Mouse (Mus musculus): ENCODE results near the gene Srebf1.

The Srebf1 gene

DNA sequence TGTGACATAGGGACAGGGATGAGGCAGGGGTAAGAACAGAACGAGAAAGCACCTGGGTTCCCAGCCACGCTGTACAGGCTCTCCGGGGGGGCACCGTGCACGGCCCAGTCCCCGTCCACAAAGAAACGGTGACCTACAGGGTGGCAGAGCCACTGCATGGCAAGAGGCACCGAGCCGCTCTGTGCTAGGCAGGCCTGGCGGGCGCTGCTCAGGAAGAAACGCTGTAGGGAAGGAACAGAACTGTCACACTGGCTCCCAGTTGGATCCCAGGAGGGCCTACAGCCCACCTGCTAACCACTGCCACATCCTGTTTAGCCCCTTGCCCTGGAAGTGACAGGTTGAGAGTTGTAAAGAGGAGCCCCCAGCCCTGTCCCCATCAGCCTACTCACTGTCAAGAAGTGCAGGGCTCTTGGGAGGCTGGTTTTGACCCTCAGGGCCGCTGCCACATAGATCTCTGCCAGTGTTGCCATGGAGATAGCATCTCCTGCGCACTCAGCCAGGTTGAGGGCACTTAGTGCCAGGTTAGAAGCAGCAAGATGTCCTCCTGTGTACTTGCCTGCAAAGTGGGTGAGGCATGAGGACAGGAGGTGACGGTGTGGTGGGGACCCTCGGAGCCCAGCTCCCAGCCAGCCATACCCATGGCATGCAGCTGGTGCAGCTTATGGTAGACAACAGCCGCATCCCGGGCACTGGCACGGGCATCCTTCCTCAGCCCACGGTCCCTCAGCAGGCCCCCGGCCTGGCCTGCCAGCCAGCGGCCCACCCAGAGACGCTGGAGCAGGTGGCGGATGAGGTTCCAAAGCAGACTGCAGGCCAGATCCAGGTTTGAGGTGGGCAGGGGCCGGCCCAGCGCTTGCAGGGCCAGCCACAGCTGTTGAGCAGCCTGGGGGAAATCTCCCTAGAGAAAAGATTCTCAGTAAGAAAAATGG lies 19.4 kb downstream of the Srebf1 start:
- DNase-seq: no peak

DNA sequence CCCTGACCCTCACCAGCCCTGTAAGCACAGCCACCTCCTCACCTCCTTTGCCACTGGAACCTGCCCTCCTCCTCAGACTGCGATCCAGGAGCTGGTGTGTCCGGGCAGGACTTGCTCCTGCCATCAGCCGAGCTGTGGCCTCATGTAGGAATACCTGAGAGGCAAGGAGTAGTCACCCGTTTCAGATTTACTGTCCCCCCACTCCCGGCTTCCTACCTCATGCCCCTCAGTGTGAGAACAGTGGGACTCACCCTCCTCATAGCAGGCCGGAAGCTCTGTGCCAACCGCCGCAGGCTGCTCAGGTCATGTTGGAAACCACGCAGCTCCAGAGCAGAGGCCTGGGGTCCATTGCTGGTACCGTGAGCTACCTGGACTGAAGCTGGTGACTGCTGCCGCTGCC lies 22.0 kb downstream of the Srebf1 start:
- DNase-seq: no peak

DNA sequence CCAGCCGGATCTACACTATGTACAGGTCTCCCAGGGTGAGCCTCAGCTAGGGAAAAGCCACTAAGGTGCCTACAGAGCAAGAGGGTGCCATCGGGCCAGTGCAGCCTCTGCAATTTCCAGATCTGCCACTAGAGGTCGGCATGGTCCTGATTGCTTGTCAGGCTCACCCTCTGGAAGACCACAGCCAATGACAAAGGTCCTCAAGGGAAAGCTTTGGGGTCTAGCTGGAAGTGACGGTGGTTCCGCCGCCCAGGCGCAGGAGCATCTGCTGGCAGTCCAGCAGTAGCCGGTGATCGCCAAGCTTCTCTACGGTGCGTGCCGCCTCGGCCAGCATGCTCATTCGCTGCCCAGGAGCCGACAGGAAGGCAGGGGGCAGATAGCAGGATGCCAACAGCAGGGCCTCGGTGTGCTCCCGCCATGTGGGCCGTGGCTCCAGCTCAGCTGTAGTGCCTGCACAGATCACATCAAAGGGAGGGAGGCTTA lies 22.6 kb downstream of the Srebf1 start:
- DNase-seq: peak; percentile 91

DNA sequence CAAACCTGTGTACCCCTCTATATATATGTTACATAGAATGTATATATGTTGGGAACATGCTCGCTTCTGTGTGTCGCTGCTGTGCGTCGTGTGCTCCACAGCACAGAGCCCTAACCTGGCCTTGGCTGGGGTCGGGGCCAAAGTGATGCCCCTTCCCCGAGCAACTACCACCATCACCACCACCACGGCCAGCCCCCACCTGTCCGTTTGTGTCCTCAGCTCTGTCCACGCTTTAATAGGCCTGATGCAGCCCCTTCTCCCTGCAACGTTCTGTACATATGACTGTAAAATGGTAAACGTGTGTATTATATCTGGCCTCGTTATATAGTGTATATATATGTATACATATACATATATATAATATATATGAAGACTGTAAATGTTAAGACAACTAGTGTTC lies 23.7 kb downstream of the Srebf1 start:
- DNase-seq: no peak

DNA sequence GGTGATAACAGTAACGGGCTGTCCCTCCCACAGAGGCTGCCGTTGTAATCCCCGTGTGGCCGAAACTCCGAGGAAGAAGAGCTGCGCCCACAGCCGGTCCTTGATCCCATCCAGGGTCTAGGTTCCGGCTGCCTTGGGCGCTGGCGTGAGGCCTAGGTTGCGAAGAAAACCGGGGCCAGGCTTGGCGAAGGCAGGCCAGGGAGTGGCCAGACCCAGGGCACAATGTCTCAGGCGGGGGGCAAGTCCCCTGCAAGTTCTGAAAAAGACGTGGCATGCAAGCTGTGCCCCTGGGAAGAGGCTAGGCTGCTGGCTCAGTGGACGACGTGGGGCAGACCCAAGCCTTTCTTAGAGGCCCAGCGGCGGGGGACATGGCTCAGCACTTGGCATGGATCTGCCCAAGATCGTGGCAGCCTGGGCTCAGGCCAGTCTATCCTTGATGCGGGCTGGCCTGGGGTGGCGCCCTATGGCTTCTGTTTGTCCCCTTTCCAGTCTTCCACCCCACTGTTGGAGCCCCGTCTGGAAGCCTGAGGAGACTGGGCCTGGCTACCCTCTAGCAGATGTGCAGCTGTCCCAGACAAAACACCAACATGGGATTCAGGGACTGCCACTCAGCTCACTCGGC lies 24.3 kb downstream of the Srebf1 start:
- no peak for DNase-seq

DNA sequence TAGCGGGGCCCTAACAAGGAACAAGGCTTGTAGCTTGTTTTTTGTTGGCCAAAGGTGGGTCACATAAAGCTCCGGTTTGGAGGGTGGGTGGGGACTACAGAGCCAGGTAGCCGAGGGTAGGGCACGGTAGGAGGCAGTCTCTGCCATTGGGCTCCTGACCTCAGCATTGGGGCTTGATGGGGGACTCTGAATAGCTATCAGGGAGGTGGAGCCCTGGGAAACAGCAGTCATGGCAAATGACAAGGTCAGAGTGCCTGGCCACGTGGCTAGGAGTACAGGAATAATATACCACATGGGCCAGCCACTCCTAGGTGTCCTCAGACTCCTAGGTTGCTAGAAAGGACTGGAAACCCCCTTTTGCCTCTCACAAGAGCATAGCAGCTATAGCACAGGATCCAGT lies 26.0 kb downstream of the Srebf1 start:
- no peak for DNase-seq

DNA sequence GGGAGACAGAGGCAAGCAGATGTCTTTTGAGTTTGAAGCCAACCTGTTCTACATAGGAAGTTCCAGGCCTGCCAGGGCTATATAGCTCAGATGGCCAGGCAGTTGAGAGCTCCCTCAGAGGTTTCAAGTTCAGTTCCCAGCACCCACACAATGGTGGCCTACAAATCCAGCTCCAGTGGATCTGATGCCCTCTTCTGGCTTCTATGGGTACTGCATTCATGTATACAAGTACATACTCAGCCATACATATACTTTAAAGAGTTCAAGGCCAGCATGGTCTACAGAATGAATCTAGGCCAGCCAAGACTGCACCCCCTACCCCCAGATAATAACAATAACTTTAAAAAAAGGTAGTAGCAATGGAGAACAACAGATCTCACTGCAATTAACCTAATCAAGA lies 27.3 kb downstream of the Srebf1 start:
- no peak for DNase-seq

DNA sequence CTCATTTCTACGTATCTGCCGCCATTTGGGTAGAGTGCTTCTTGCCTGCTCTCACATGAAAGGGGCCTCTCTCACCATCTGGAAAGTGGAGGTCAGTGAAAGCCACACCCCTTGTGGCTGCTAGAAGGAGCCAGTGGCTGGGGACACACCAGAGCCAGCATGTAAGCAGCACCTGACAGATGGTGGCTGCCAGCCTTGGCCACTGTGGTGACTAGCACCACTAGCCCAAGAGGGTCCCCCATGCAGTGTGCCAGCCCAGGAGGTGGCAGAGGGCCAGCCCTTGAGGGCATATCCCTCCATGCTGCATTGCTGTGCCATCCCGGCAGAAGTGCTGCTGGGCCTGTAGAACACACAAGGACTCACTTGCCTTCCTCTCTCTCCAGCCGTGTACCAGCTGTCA lies 28.8 kb downstream of the Srebf1 start:
- DNase-seq: no peak

DNA sequence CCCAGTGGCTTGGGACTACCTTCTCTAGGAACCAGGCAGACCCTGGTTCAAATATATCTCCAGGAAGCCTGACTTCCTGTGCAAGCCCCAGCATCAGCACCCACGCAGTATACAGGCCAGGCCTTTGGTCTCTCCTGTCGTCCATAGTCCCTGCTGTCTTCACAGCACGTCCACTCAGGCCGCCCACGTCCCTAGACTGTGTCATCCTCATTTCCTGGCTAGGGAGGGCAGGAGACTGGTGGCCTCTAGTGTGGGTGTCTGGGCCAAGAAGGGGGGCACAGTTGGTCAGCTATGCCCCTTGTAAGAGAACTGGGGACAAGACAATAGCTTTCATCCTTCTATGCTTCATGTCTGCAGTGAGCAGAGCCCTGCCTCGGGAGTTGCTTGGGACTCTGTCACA lies 29.8 kb downstream of the Srebf1 start:
- DNase-seq: no peak

DNA sequence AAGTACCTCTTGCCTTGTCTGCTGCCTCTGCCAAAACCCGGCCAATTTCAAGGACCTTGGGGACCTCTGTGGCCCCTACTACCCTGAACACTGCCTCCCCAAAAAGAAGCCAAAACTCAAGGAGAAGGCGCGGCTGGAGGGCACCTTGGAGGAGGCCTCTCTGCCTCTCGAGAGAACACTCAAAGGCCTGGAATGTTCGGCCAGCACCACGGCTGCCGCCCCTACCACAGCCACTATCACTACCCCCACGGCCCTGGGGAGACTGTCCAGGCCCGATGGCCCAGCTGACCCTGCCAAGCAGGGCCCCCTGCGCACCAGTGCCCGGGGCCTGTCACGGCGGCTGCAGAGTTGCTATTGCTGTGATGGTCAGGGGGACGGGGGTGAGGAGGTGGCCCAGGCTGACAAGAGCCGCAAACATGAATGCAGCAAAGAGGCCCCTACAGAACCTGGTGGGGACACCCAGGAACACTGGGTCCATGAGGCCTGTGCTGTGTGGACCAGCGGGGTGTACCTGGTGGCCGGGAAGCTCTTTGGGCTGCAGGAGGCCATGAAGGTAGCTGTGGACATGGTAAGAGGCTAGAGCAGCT lies 32.2 kb downstream of the Srebf1 start:
- DNase-seq: no peak

DNA sequence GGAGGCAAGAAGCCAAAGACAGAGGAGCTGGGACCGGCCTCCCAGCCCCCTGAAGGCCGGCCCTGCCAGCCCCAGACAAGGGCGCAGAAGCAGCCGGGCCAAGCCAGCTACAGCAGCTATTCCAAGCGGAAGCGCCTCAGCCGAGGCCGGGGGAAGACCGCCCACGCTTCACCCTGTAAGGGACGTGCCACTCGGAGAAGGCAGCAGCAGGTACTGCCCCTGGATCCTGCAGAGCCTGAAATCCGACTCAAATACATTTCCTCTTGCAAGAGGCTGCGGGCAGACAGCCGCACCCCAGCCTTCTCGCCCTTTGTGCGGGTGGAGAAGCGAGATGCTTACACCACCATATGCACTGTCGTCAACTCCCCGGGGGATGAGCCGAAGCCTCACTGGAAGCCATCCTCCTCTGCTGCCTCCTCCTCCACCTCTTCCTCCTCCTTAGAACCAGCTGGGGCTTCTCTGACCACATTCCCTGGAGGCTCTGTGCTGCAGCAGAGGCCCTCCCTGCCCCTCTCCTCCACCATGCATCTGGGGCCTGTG lies 32.8 kb downstream of the Srebf1 start:
- no peak for DNase-seq

DNA sequence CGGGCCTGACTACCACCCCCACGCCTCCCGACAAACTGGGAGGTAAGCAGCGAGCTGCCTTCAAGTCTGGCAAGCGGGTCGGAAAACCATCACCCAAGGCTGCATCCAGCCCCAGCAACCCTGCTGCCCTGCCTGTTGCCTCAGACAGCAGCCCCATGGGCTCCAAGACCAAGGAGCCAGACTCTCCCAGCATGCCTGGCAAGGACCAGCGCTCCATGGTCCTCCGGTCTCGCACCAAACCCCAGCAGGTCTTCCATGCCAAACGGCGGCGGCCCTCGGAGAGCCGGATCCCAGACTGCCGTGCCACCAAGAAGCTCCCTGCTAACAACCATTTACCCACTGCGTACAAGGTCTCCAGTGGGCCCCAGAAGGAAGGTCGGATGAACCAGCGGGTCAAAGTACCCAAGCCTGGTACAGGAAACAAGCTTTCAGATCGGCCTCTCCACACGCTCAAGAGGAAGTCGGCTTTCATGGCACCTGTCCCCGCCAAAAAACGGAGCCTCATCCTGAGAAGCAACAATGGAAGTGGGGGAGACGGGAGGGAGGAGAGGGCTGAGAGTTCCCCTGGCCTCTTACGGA lies 34.0 kb downstream of the Srebf1 start:
- no peak for DNase-seq

DNA sequence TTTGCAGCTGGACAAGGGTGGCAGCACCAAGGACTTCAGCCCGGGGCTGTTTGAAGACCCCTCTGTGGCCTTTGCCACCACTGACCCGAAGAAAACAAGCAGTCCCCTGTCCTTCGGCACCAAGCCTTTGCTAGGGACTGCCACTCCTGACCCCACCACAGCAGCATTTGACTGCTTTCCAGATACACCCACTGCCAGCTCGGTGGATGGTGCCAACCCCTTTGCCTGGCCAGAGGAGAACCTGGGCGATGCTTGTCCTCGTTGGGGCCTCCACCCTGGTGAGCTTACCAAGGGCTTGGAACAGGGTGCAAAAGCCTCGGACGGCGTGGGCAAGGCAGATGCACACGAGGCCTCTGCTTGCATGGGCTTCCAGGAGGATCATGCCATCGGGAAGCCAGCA lies 35.3 kb downstream of the Srebf1 start:
- no peak for DNase-seq

DNA sequence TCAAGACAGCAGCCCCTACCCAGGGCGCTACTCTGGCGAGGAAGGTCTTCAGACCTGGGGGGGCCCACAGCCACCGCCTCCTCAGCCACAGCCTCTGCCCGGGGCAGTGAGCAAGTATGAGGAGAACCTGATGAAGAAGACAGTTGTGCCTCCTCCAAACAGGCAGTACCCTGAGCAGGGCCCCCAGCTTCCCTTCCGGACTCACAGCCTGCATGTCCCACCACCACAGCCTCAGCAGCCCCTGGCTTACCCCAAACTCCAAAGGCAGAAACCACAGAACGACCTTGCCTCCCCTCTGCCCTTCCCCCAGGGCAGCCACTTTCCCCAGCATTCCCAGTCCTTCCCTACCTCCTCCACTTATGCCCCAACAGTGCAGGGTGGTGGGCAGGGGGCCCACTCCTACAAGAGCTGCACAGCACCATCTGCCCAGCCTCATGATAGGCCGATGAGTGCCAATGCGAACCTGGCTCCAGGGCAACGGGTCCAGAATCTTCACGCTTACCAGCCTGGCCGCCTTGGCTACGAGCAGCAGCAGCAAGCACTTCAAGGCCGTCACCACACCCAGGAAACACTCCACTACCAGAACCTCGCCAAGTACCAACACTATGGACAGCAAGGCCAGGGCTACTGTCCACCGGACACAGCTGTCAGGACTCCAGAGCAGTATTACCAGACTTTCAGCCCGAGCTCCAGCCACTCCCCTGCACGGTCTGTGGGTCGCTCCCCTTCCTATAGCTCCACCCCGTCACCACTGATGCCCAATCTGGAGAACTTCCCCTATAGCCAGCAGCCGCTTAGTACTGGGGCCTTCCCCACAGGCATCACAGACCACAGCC lies 36.8 kb downstream of the Srebf1 start:
- no peak for DNase-seq

DNA sequence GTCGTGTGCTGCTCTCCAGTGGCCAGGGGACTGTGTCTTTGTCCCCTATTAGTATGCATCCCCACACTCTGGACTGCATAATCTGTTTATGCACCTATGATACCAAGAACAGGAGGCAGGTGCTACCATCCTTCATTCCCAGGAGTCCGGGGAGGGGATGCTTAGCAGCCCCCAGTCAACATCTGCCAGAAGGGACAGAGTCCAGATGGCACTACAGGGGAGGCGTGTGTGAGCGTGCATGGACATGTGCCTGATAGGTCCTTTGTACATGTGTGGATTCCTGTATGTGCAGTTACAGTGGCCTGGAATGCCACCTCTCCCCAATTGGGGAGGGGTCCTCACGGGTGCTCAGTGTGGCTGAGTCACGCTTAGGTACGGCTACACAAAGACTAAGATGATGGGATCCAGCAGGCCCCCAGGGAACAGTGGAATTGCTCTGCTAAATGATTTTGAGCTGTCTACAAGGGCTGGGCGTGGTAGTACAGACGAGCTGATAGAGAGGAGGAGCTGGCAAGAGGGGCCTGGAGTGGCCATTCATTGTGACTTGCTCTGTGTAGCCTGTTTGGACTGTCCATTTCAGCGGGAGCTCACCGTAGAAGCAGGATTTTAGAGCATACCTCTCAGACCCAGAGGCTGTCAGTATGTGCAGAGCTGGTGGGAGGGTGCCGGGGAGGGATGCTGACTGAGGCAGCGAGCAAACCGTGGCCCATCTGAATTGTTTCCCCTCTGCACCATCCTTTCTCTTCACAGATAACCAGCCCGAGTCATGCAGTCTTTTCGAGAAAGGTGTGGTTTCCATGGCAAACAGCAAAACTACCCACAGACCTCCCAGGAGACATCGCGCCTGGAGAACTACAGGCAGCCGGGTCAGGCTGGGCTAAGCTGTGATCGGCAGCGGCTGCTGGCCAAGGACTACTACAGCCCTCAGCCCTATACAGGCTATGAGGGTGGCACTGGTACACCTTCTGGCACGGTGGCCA lies 37.7 kb downstream of the Srebf1 start:
- no peak for DNase-seq

DNA sequence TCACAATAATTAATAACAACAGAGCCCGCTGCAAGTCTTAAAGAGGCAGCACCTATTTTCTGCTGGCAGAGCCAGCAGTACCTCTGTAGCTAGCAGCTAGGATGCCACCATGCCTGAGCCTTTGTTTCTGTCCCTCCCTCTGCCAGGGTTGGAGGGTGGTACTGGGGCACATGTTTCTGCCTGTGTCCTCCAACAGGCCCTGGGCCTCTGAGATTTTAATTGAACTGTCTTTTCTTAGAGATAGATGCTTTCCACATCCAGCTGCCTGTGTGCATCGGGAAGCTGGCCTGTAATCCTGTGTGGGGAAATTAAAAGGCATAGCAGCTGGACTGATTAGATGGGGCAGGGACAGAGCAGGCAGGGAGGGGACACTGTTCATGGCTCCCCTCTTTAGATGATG lies 39.6 kb downstream of the Srebf1 start:
- DNase-seq: no peak

DNA sequence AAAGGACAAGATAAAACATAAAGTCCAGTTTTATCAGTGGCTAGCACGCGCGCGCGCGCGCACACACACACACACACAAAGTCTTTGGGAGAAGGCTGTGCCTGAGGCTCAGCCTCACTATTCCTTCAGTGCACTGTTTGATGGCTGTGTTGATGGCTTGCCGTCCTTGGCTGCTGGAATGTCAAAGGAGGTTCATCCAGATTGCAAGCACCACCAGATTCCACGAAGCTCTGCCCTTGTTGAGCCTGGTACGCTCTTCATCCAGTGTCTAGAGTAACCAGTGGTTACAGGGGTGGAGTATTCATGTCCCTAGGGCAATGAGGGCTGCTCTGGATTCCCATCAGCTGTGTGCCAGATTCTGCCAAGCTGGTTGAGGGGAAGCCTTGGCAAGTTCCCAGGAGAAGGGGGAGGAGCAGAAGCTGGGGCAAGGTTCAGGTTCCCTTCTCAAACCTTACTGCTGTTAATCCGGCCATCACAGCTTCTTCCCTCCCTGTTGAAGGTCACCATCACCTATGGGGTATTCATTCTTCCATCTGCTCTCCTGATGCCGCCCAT lies 40.2 kb downstream of the Srebf1 start:
- no peak for DNase-seq

DNA sequence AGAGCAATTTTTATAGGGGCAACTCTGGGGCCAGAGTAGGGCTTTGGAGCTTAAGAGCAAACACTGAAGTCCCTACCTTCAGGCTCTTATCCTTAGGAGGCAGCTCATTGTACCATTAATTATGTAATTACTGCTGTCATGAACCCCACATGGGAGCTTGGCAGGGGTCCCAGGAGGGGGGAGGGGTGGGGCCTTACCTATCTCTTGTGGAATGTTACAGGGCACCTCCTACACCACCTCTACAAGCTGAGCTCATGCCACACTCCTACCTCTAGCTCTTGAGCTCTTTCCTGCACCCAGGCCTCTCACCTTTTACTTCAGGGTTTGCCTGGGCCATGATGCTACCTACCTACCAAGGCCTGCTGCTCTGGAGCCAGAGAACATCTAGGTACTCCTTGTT lies 43.9 kb downstream of the Srebf1 start:
- DNase-seq: no peak

DNA sequence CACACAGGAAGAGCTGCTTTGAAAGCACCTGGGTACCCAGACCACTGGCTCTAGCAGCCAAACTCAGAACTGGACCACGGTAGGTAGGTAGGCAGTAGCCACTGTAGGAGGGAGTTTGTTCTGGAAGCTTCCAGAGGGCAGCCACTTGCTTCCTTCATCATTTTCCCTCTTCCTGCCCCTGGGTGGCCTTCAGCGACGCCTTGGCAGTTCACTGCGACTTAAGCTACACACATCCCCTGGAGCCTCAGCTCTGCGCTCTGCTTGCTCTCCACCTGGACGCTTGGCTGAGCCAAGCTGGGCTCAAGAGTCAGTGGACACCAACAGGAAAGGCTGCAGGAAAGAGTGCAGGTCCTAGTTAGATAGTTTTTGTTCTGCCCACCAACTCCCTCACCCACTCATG lies 44.4 kb downstream of the Srebf1 start:
- DNase-seq: no peak

DNA sequence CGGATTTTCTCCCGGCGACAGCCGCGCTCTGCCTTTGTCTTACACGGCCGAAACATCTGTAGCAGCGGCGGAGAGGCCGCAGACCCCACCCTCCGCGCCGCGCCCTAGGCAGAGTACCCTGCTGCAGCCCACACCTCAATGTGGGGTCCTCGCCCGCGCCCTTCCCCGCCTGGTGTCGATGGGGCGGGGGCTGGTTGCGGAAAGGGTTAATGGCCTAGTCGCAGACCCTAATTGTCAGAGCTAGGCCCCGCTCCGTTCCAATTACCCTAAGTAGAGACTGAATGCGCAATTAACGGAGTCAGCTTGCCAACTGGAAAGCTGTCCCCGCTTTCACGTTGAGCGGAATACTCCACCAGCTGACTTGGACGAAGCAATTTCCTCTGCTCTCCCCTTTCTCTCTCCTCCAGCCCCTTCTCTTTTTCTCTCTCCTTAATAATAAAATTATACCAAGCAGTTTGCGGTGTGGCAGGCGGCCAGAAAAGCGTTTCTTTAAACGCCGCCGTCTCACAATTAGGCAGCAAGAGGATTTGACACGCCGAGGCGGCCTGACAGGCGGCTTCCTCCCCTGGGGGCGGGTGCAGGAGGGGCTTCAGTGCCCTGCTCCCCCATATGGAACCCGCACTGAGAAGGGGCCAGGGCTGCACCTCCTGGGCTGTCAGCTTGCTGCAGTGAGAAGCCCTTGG lies 45.3 kb downstream of the Srebf1 start:
- peak; percentile 61 for DNase-seq

All from embryo, embryonic 11 days (tissue).